9 mouse cellular contexts compared by ENCODE assay signal in genomic region chr1:75652547-75652946, GRCm38 (mm10).
DNase-seq lines count a peak whose midpoint lies in the region; ATAC-seq and TF ChIP-seq lines count a peak whose summit lies in the region.
"Had no signal": no experiment of that assay in that cellular context is flagged by ENCODE, and none has a peak within 500 bp of the region (broad histone marks: within the 10 kb centered on the region; RNA-seq: fewer than 3 reads in every experiment).

No protein-coding gene starts in this region.

- peak; percentile 33 for ATAC-seq in lung, postnatal 0 days

- H3K4me2 ChIP-seq in lung, postnatal 0 days (replicated peaks; ENCODE audit: low read depth, low read length): no peak overlapping the region
- H3K4me2 ChIP-seq: limb, embryonic 15.5 days had no signal

- H3K9me3 ChIP-seq in lung, postnatal 0 days (ENCODE audit: low read length): no peaks in the 10 kb centered on the region
- H3K9me3 ChIP-seq: limb, embryonic 15.5 days had no signal

- H3K4me3 ChIP-seq in lung, postnatal 0 days (ENCODE audit: low read depth, low read length): no peak overlapping the region
- H3K4me3 ChIP-seq: limb, embryonic 15.5 days had no signal

- no peak overlapping the region for H3K9ac ChIP-seq in lung, postnatal 0 days (replicated peaks; ENCODE audit: low read depth)
- H3K9ac ChIP-seq: limb, embryonic 15.5 days had no signal

- H3K4me1 ChIP-seq in lung, postnatal 0 days (ENCODE audit: insufficient read depth, low read depth, low read length): no peaks in the 10 kb centered on the region

- no peaks in the 10 kb centered on the region for H3K27me3 ChIP-seq in lung, postnatal 0 days (replicated peaks; ENCODE audit: insufficient read depth, low read length)
- H3K27me3 ChIP-seq: limb, embryonic 15.5 days had no signal

- TF ChIP-seq EP300 in lung, postnatal 0 days (IDR thresholded peaks at IDR 0.05): no peak

- H3K36me3 ChIP-seq in lung, postnatal 0 days (ENCODE audit: insufficient read depth, low read length): no peaks in the 10 kb centered on the region
- H3K36me3 ChIP-seq: limb, embryonic 15.5 days had no signal

- 15% methylated on average over 10 of the region's 10 CpGs for WGBS in lung, postnatal 0 days

- DNase-seq in heart, adult 8-10 months (ENCODE audit: low spot score): peak; percentile 53
- no peak for DNase-seq in heart, adult 11 months
- DNase-seq in MN1 (ENCODE audit: low spot score): peak; percentile 49
- DNase-seq in cerebellum, postnatal 10 days: peak; percentile 84 to 89
- peak; percentile 46 to 73 for DNase-seq in frontal cortex, postnatal 14 days (ENCODE audit: low spot score in 2 of 2)
- peak; percentile 86 for DNase-seq in layer of hippocampus, adult 11-12 months (ENCODE audit: low spot score)
- DNase-seq in lung, postnatal 0 days (ENCODE audit: low spot score): peak; percentile 75
- peak; percentile 52 to 55 for DNase-seq in right cerebral cortex, postnatal 36 days (ENCODE audit: low spot score in 2 of 2)

- H3K27ac ChIP-seq in lung, postnatal 0 days (ENCODE audit: low read length): no peak overlapping the region
- H3K27ac ChIP-seq: limb, embryonic 15.5 days had no signal

- peak; percentile 72 for TF ChIP-seq CTCF in lung, postnatal 0 days (IDR thresholded peaks at IDR 0.05)
